Mouse (Mus musculus): ENCODE measurements around the gene Tspan18.

DNA sequence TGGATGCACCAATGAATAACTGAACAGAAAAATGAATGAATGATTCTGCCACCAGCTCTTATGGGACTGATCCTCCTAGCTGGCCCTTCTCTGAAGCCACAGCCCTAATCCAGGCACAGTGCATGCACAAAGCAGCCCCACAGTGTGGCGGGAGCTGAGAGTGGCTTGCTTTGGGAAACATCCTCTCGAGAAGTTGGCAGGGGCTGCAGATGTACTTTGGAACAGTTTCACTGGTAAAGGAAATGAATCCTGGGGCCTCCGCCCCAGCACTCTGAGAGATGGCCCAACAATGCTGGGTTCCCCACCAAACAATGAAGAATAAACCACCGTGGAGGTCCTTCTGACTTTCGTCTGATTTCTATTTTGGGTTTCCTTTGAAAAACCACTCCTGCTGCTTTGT lies 64.2 kb downstream of the Tspan18 start:
- no peak for TF ChIP-seq CTCF (IDR thresholded peaks at IDR 0.05; ENCODE audit: low read depth, low read length)
- TF ChIP-seq POLR2A (IDR thresholded peaks at IDR 0.05; ENCODE audit: extremely low read depth, insufficient read depth, low read length) = no peak

Data from liver, adult 2 months (tissue).